Mouse (Mus musculus) heart, embryonic 13.5 days (tissue): ENCODE data around the gene Uap1. TPM values are rescaled to one million over a fixed set of nuclear protein-coding genes. Genes with fewer than 3 reads are reported as not detected.

Source experiments
- ATAC-seq: fragments of 200-750 bp; cut with Nextera tagmentation; 2 replicates; pipeline ENCODE4 v1.8.0; 2017; ENCODE audit warnings: moderate TSS enrichment; ENCODE audit not compliant: insufficient number of reproducible peaks, low FRiP score, low TSS enrichment; ENCODE audit errors: extremely low read depth
- H3K27ac ChIP-seq: fragments of 300-500 bp; sonication (generic); replicated peaks from 2 replicates; pipeline ENCODE4 v1.5.1; 2015; ENCODE audit warnings: moderate library complexity, mild to moderate bottlenecking, inconsistent platforms
- H3K27me3 ChIP-seq: fragments of 300-500 bp; sonication (generic); replicated peaks from 2 replicates; pipeline ENCODE4 v1.6.1; 2015; ENCODE audit warnings: mild to moderate bottlenecking, inconsistent platforms
- H3K36me3 ChIP-seq: fragments of 300-500 bp; sonication (generic); 2 replicates; pipeline ENCODE4 v1.6.1; 2015; ENCODE audit warnings: mild to moderate bottlenecking, inconsistent platforms
- H3K4me1 ChIP-seq: fragments of 300-500 bp; sonication (generic); 2 replicates; pipeline ENCODE4 v1.6.1; 2015; ENCODE audit warnings: inconsistent platforms
- H3K4me2 ChIP-seq: fragments of 300-500 bp; sonication (generic); 2 replicates; pipeline ENCODE4 v1.6.1; 2015; ENCODE audit warnings: inconsistent platforms, mild to moderate bottlenecking, moderate library complexity
- H3K4me3 ChIP-seq: fragments of 300-500 bp; sonication (generic); 2 replicates; pipeline ENCODE4 v1.5.1; 2015; ENCODE audit warnings: moderate library complexity, mild to moderate bottlenecking, inconsistent platforms
- H3K9ac ChIP-seq: fragments of 300-500 bp; sonication (generic); 2 replicates; pipeline ENCODE4 v1.6.1; 2015; ENCODE audit warnings: inconsistent platforms, mild to moderate bottlenecking, moderate library complexity
- H3K9me3 ChIP-seq: fragments of 300-500 bp; sonication (generic); 2 replicates; pipeline ENCODE4 v1.6.1; 2016; ENCODE audit warnings: inconsistent platforms
- WGBS: fragments of 180-500 bp; shearing (Covaris S2); methylation state at CpG from one replicate; pipeline ENCODE4 v1.1.7; 2015; ENCODE audit warnings: mixed read lengths; 5-methylcytosine and 5-hydroxymethylcytosine counted together
- polyA plus RNA-seq: library from polyadenylated mRNA; unstranded; fragments of >200 nt; fragmentation: Nextera tagmentation; extraction: Ambion mirVana; gene quantifications from 2 replicates; pipeline ENCODE4 v1.2.1, GENCODE M21; 2015

Uap1 gene
- polyA plus RNA-seq, 1 experiment from 2014 or later: 42.4 TPM

- H3K9ac ChIP-seq: no peak overlapping the region
- H3K4me1 ChIP-seq: peaks cover 9% of the 10 kb centered on the region; the same call in 1 of the 2 replicates
- H3K4me2 ChIP-seq: no peak overlapping the region
- WGBS: 93% methylated on average over 1 of the region's 1 CpGs
- no peak overlapping the region for H3K4me3 ChIP-seq
- peaks cover 57% of the 10 kb centered on the region for H3K36me3 ChIP-seq
- no peak for ATAC-seq
- no peaks in the 10 kb centered on the region for H3K9me3 ChIP-seq
- H3K27ac ChIP-seq: no peak overlapping the region
- no peaks in the 10 kb centered on the region for H3K27me3 ChIP-seq
Observed at GRCm38 (mm10) chr1:170191925-170192324, 17.2 kb upstream of the Uap1 start.

GRCm38 (mm10) chr1:170190225-170190624 is 15.5 kb upstream of the Uap1 start:
- Histone ChIP-seq H3K4me2 (no peak overlapping the region), H3K9ac (no peak overlapping the region), H3K4me3 (no peak overlapping the region), H3K27me3 (no peaks in the 10 kb centered on the region), H3K27ac (no peak overlapping the region), H3K4me1 (peaks cover 9% of the 10 kb centered on the region; the same call in 1 of the 2 replicates), H3K36me3 (peaks cover 40% of the 10 kb centered on the region), H3K9me3 (no peaks in the 10 kb centered on the region)
- no peak for ATAC-seq
- WGBS: 40% methylated on average over 4 of the region's 4 CpGs

GRCm38 (mm10) chr1:170188601-170189000 is 13.8 kb upstream of the Uap1 start:
- H3K27ac ChIP-seq: no peak overlapping the region
- ATAC-seq: no peak
- H3K9ac ChIP-seq: no peak overlapping the region

GRCm38 (mm10) chr1:170186531-170186930 is 11.8 kb upstream of the Uap1 start:
- H3K4me1 ChIP-seq: peaks cover 9% of the 10 kb centered on the region; the same call in 1 of the 2 replicates
- H3K27me3 ChIP-seq: no peaks in the 10 kb centered on the region
- no peak overlapping the region for H3K9ac ChIP-seq
- H3K36me3 ChIP-seq: peaks cover 5% of the 10 kb centered on the region; the same call in 1 of the 2 replicates
- H3K9me3 ChIP-seq: no peaks in the 10 kb centered on the region
- no peak overlapping the region for H3K4me2 ChIP-seq
- ATAC-seq: no peak
- H3K27ac ChIP-seq: no peak overlapping the region
- H3K4me3 ChIP-seq: no peak overlapping the region
- 58% methylated on average over 5 of the region's 5 CpGs for WGBS

More at GRCm38 (mm10) chr1:170188601-170189000, 13.8 kb upstream of the Uap1 start:
- Histone ChIP-seq H3K36me3 (peaks cover 24% of the 10 kb centered on the region), H3K27me3 (no peaks in the 10 kb centered on the region), H3K4me2 (no peak overlapping the region), H3K4me1 (peaks cover 9% of the 10 kb centered on the region; the same call in 1 of the 2 replicates), H3K9me3 (no peaks in the 10 kb centered on the region), H3K4me3 (no peak overlapping the region)
- WGBS: 62% methylated on average over 11 of the region's 11 CpGs

- Histone ChIP-seq H3K27me3 (no peaks in the 10 kb centered on the region), H3K4me1 (peaks cover 4% of the 10 kb centered on the region; the same call in 1 of the 2 replicates), H3K36me3 (no peaks in the 10 kb centered on the region), H3K27ac (no peak overlapping the region), H3K9me3 (no peaks in the 10 kb centered on the region), H3K4me2 (no peak overlapping the region), H3K4me3 (no peak overlapping the region), H3K9ac (no peak overlapping the region)
- no peak for ATAC-seq
- WGBS: 85% methylated on average over 3 of the region's 3 CpGs
Observed at GRCm38 (mm10) chr1:170185137-170185536, 10.4 kb upstream of the Uap1 start.

GRCm38 (mm10) chr1:170182706-170183105 is 7.9 kb upstream of the Uap1 start:
- H3K27ac ChIP-seq: no peak overlapping the region
- no peak overlapping the region for H3K9ac ChIP-seq
- H3K4me3 ChIP-seq: no peak overlapping the region
- H3K36me3 ChIP-seq: no peaks in the 10 kb centered on the region
- no peak overlapping the region for H3K4me2 ChIP-seq
- H3K27me3 ChIP-seq: no peaks in the 10 kb centered on the region
- ATAC-seq: no peak
- no peaks in the 10 kb centered on the region for H3K4me1 ChIP-seq
- no peaks in the 10 kb centered on the region for H3K9me3 ChIP-seq

- H3K9me3 ChIP-seq: no peaks in the 10 kb centered on the region
- no peaks in the 10 kb centered on the region for H3K27me3 ChIP-seq
- H3K9ac ChIP-seq: no peak overlapping the region
- H3K36me3 ChIP-seq: no peaks in the 10 kb centered on the region
- H3K27ac ChIP-seq: no peak overlapping the region
- H3K4me3 ChIP-seq: no peak overlapping the region
- 61% methylated on average over 8 of the region's 8 CpGs for WGBS
- H3K4me2 ChIP-seq: no peak overlapping the region
- ATAC-seq: no peak
- peaks cover 35% of the 10 kb centered on the region for H3K4me1 ChIP-seq
Observed at GRCm38 (mm10) chr1:170176661-170177239, 2.0 kb upstream of the Uap1 start.

- Histone ChIP-seq H3K4me3 (peak overlapping the region; percentile 76; the same call in 1 of the 2 replicates), H3K36me3 (no peaks in the 10 kb centered on the region), H3K27me3 (no peaks in the 10 kb centered on the region), H3K9me3 (no peaks in the 10 kb centered on the region), H3K4me1 (peaks cover 36% of the 10 kb centered on the region), H3K27ac (peak overlapping the region; percentile 94), H3K4me2 (peak overlapping the region; percentile 83), H3K9ac (no peak overlapping the region; the same call in 1 of the 2 replicates)
- no peak for ATAC-seq
- WGBS: 33% methylated on average over 6 of the region's 6 CpGs
Observed at GRCm38 (mm10) chr1:170175848-170176247, 1.1 kb upstream of the Uap1 start.

- peak overlapping the region; percentile 92 for H3K9ac ChIP-seq
- WGBS: under 1% methylated on average over 49 of the region's 50 CpGs
Observed at GRCm38 (mm10) chr1:170173991-170174813, 555 bp downstream of the Uap1 start.

GRCm38 (mm10) chr1:170167781-170168180 is 7.0 kb downstream of the Uap1 start:
- Histone ChIP-seq H3K27ac (no peak overlapping the region), H3K4me1 (peaks cover 52% of the 10 kb centered on the region), H3K4me3 (no peak overlapping the region), H3K4me2 (no peak overlapping the region), H3K9me3 (no peaks in the 10 kb centered on the region), H3K9ac (no peak overlapping the region), H3K27me3 (no peaks in the 10 kb centered on the region), H3K36me3 (peaks cover 30% of the 10 kb centered on the region)
- ATAC-seq: no peak
- 79% methylated on average over 6 of the region's 6 CpGs for WGBS

More at GRCm38 (mm10) chr1:170173991-170174813, 555 bp downstream of the Uap1 start:
- H3K27ac ChIP-seq: peak overlapping the region; percentile 88
- H3K4me1 ChIP-seq: peaks cover 48% of the 10 kb centered on the region
- no peaks in the 10 kb centered on the region for H3K9me3 ChIP-seq
- H3K36me3 ChIP-seq: no peaks in the 10 kb centered on the region
- H3K4me3 ChIP-seq: peak overlapping the region; percentile 76
- no peak for ATAC-seq
- no peaks in the 10 kb centered on the region for H3K27me3 ChIP-seq
- peak overlapping the region; percentile 74 for H3K4me2 ChIP-seq

GRCm38 (mm10) chr1:170164913-170165312 is 9.8 kb downstream of the Uap1 start:
- no peak for ATAC-seq
- no peak overlapping the region for H3K4me2 ChIP-seq
- peaks cover 47% of the 10 kb centered on the region for H3K4me1 ChIP-seq
- no peaks in the 10 kb centered on the region for H3K9me3 ChIP-seq
- no peaks in the 10 kb centered on the region for H3K27me3 ChIP-seq
- no peak overlapping the region for H3K4me3 ChIP-seq
- H3K36me3 ChIP-seq: peaks cover 49% of the 10 kb centered on the region
- no peak overlapping the region for H3K27ac ChIP-seq
- no peak overlapping the region for H3K9ac ChIP-seq
- 78% methylated on average over 3 of the region's 3 CpGs for WGBS
